Mouse (Mus musculus): ENCODE measurements around the gene Kptn.

The Kptn gene

GRCm38 (mm10) chr7:16172141-16172581 is 52.5 kb downstream of the Kptn start:
- no peak for DNase-seq

- DNase-seq = no peak
Observed at GRCm38 (mm10) chr7:16172586-16173140, 53.0 kb downstream of the Kptn start.

- no peak for DNase-seq
Observed at GRCm38 (mm10) chr7:16173146-16173545, 53.5 kb downstream of the Kptn start.

GRCm38 (mm10) chr7:16174597-16175541 is 55.2 kb downstream of the Kptn start, which contains the start of gene Meis3:
TSS of gene Meis3 (plus strand) at chr7:16175090.
- no peak for DNase-seq

GRCm38 (mm10) chr7:16175542-16175931 is 55.8 kb downstream of the Kptn start:
- DNase-seq = no peak
